Mouse (Mus musculus) kidney, postnatal 14 days (tissue): ENCODE data around the gene Bbs9.
A peak's percentile ranks its signal among the peaks of the same experiment; 100 is the strongest.

Source experiments
- DNase-seq: peaks from one replicate; pipeline ENCODE4 v3.0.0; 2022; ENCODE audit warnings: mixed read lengths

Gene Bbs9

GRCm38 (mm10) chr9:22698501-22698900 is 223.0 kb downstream of the Bbs9 start:
- no peak for DNase-seq

- no peak for DNase-seq
Measured at GRCm38 (mm10) chr9:22702065-22702611, 226.6 kb downstream of the Bbs9 start.

- no peak for DNase-seq
Measured at GRCm38 (mm10) chr9:22702812-22703367, 227.4 kb downstream of the Bbs9 start.

DNA sequence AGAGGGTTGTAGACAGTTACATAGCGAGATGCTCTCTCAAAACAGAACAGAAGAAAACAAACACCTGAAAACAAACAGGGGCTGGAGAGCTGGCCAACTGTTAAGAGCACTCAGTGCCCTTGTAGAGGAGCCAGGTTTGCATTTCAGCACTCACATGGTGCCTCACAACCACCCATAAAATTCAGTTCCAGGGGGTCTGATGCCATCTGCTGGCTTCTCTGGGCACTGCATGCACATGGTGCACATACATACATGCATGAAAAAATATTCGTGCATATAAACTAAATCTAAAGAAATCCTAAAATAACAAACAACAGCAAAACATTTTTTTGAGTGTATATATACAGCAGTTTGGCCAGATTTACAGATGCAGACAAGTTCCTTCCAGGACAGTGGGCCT is 228.0 kb downstream of the Bbs9 start:
- no peak for DNase-seq

GRCm38 (mm10) chr9:22707166-22707913 is 231.8 kb downstream of the Bbs9 start:
- DNase-seq: no peak

- DNase-seq: peak; percentile 82
Measured at GRCm38 (mm10) chr9:22708970-22709726, 233.6 kb downstream of the Bbs9 start.

DNA sequence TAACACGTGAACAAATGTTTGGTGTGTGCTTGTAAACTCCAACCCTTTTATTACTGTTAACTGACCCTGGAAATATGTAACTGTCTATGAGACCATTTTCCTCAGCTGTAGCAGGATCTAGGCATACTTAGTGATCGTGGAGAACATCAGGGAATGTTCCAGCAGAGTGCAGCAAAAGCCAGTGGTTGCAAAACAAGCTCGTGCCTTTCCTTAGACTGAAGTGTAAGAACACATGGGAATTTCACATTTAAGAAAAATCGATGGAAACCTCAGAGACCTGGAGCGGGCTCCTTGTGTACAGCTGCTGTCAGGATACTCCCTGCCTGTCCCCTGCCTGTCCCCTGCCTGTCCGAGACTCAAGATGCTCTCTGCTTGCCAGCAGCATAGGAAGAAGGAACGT is 234.5 kb downstream of the Bbs9 start:
- DNase-seq: peak; percentile 24

DNA sequence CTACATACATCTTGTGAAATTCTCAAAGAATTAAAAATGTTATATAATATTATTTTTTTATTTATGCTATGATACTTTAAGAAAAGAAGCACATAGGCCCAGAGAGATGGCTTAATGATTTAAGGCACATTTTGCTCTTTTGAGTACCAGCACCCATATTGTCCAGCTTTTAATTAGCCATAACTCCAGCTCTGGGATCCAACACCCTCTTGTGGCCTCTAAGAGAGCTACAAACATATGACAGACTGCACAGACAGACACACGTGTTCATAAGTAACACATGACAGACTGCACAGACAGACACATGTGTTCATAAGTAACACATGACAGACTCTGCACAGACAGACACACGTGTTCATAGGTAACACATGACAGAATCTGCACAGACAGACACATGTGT is 235.8 kb downstream of the Bbs9 start:
- no peak for DNase-seq

GRCm38 (mm10) chr9:22712743-22713142 is 237.2 kb downstream of the Bbs9 start:
- DNase-seq: peak; percentile 12

GRCm38 (mm10) chr9:22713286-22713685 is 237.8 kb downstream of the Bbs9 start:
- DNase-seq: peak; percentile 60

DNA sequence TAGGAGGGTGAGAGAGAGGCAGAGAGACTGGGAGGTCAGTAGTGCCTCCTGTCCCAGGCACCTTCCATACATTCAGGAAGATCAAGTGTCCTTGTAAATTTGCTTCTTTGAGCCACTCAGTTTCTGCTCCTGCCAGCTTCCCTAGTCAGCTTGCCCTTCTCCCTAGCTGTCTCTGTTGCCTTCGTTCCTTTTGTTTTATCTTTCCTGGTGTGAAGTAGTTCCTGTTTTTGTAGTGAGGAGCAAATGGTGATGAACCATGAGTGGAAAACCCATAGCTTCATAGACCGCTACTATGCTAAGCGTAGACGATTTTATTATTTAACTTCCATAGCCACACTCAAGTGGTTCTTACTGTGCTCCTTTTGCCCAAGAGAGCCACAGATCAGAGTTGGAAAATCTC is 242.1 kb downstream of the Bbs9 start:
- DNase-seq: no peak

GRCm38 (mm10) chr9:22718174-22718823 is 242.8 kb downstream of the Bbs9 start:
- DNase-seq: no peak

DNA sequence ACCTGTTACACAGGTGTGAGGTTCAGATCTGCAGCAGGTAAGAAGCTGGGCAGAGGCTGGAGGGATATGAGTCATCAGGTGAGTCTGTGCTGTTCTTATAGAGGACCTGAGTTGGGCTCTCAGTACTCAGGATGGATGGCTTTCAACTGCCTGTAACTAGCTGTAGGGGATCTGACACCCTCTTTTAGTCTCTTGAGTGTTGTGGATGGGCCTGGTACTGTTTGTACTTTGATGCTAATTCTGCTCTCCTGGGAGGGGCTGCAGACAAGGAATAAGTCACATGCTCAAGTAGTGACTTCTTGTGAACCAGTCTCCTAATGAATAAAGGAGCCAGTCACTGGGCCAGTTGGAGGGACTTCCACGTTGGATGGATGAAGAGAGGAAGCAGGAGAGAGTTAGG is 257.1 kb downstream of the Bbs9 start:
- no peak for DNase-seq

- DNase-seq: no peak
Measured at GRCm38 (mm10) chr9:22734954-22735353, 259.4 kb downstream of the Bbs9 start.

- DNase-seq: no peak
Measured at GRCm38 (mm10) chr9:22735385-22735784, 259.9 kb downstream of the Bbs9 start.

DNA sequence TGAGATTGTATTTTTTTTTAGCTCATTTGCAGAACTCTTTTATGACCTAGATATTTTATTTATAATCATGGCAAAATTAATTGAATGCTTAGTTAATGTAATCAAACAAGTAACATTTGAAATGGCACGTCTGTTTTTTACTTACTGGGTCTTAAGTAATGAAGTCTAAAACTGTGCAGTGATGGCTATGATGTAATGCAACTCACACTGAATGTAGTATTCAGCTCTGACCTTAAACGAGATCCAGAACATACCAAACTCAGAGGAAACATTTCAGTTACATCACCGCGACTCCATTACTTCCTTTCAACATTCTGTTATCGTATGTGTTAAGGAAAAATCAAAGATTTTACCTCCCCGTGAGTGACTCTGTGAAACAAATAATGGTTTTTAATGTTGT is 262.4 kb downstream of the Bbs9 start:
- DNase-seq: no peak

- DNase-seq: no peak
Measured at GRCm38 (mm10) chr9:22738861-22739260, 263.3 kb downstream of the Bbs9 start.

- DNase-seq: no peak
Measured at GRCm38 (mm10) chr9:22741967-22742366, 266.5 kb downstream of the Bbs9 start.

GRCm38 (mm10) chr9:22748617-22749016 is 273.1 kb downstream of the Bbs9 start:
- DNase-seq: no peak

- no peak for DNase-seq
Measured at GRCm38 (mm10) chr9:22750779-22751545, 275.4 kb downstream of the Bbs9 start.

- DNase-seq: no peak
Measured at GRCm38 (mm10) chr9:22751546-22751929, 276.0 kb downstream of the Bbs9 start.

DNA sequence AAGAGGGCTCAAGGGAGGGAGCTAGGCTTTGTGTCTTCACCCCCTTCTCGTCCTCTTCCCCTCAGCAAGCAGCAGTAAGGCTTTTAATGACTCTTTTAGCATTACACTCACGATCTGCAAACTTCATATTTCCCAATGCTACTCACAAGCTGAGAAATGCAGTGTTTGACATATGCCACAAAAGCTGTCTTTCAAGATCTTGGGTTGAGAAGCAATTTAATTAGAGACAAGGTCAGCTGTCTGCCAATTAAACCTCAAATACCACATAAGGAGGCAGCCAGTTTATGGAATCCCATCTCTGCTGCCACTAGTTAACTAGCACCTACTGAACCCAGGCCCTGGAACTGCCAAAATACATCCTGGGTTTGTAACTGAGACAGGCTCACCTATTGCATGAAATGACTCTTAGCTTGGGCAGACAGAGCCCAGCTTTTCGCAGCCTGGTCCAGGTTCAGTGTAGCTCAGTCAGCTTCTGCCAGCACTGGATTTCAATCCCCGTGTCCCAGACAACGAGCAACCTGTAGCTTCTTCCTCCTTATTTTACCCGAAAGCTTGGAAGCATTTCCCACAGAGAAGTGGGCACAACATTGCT is 278.7 kb downstream of the Bbs9 start:
- DNase-seq: no peak
